Comparison of ENCODE assay signal across 22 mouse cellular contexts in genomic region chr17:50063832-50064627, GRCm38 (mm10).
DNase-seq lines count a peak whose midpoint lies in the region; ATAC-seq and TF ChIP-seq lines count a peak whose summit lies in the region.
"Had no signal": no experiment of that assay in that cellular context is flagged by ENCODE, and none has a peak within 500 bp of the region (broad histone marks: within the 10 kb centered on the region; RNA-seq: fewer than 3 reads in every experiment).

No protein-coding gene starts in this region.

- no peak overlapping the region for H3K27ac ChIP-seq in forebrain, postnatal 0 days (ENCODE audit: low read depth, low read length)
- no peak overlapping the region for H3K27ac ChIP-seq in forebrain, embryonic 16.5 days (ENCODE audit: low read length)
- H3K27ac ChIP-seq in heart, adult 2 months: peak overlapping the region; percentile 61
- no peak overlapping the region for H3K27ac ChIP-seq in heart, embryonic 12.5 days (ENCODE audit: poor library complexity, severe bottlenecking)
- H3K27ac ChIP-seq in heart, embryonic 16.5 days (ENCODE audit: low read length): peak overlapping the region; percentile 8; the same call in 1 of the 2 replicates
- H3K27ac ChIP-seq: embryonic facial prominence, embryonic 12.5 days; forebrain, embryonic 15.5 days; hindbrain, embryonic 12.5 days had no signal

- no peak overlapping the region for H3K4me2 ChIP-seq in forebrain, postnatal 0 days (ENCODE audit: low read depth)
- H3K4me2 ChIP-seq in forebrain, embryonic 16.5 days (ENCODE audit: low read length): no peak overlapping the region
- H3K4me2 ChIP-seq in heart, embryonic 12.5 days: no peak overlapping the region
- no peak overlapping the region for H3K4me2 ChIP-seq in heart, embryonic 16.5 days (ENCODE audit: low read depth, low read length)
- H3K4me2 ChIP-seq: embryonic facial prominence, embryonic 12.5 days; forebrain, embryonic 15.5 days; hindbrain, embryonic 12.5 days had no signal

- TF ChIP-seq POLR2A in heart, adult 2 months (IDR thresholded peaks at IDR 0.05; ENCODE audit: insufficient read depth, low read depth, low read length): no peak

- WGBS in forebrain, postnatal 0 days: 77% methylated on average over 13 of the region's 13 CpGs
- WGBS in forebrain, embryonic 16.5 days: 82% methylated on average over 13 of the region's 13 CpGs
- WGBS in heart, adult 2 months: 58% methylated on average over 13 of the region's 13 CpGs
- WGBS in heart, embryonic 12.5 days: 85% methylated on average over 13 of the region's 13 CpGs
- 81% methylated on average over 13 of the region's 13 CpGs for WGBS in heart, embryonic 16.5 days

- 0 out of 2 replicates have a peak, but pooled peaks have one; percentile 20 for ATAC-seq in forebrain, postnatal 0 days
- no peak for ATAC-seq in forebrain, embryonic 16.5 days
- no peak for ATAC-seq in heart, embryonic 12.5 days (ENCODE audit: insufficient number of reproducible peaks, low FRiP score)
- ATAC-seq in heart, embryonic 16.5 days (replicated peaks; ENCODE audit: extremely low read depth, insufficient read depth, low FRiP score): no peak
- ATAC-seq: CD4-positive, CD25-positive, alpha-beta regulatory T cell, adult 4 months; forebrain, embryonic 15.5 days; hindbrain, embryonic 16.5 days; inflammation-experienced regulatory T-cells, adult 6 months; intestine, postnatal 0 days had no signal

- no peak overlapping the region for H3K9ac ChIP-seq in forebrain, postnatal 0 days
- H3K9ac ChIP-seq in forebrain, embryonic 16.5 days (replicated peaks; ENCODE audit: low read depth, low read length): no peak overlapping the region
- no peak overlapping the region for H3K9ac ChIP-seq in heart, adult 2 months (ENCODE audit: low read depth, low read length)
- H3K9ac ChIP-seq in heart, embryonic 12.5 days: no peak overlapping the region
- H3K9ac ChIP-seq in heart, embryonic 16.5 days (ENCODE audit: low read length): no peak overlapping the region
- H3K9ac ChIP-seq: embryonic facial prominence, embryonic 12.5 days; forebrain, embryonic 15.5 days; hindbrain, embryonic 12.5 days had no signal

- no peak for TF ChIP-seq CTCF in forebrain, postnatal 0 days (IDR thresholded peaks at IDR 0.05; ENCODE audit: low read depth)
- TF ChIP-seq CTCF in heart, adult 2 months (IDR thresholded peaks at IDR 0.05): no peak

- no peaks in the 10 kb centered on the region for H3K4me1 ChIP-seq in forebrain, postnatal 0 days (ENCODE audit: insufficient read depth)
- H3K4me1 ChIP-seq in forebrain, embryonic 16.5 days (replicated peaks; ENCODE audit: control insufficient read depth, insufficient read depth, low read length): no peaks in the 10 kb centered on the region
- peaks cover 15% of the 10 kb centered on the region for H3K4me1 ChIP-seq in heart, adult 2 months (ENCODE audit: control insufficient read depth, insufficient read depth, low read length)
- peaks cover 16% of the 10 kb centered on the region for H3K4me1 ChIP-seq in heart, embryonic 12.5 days (replicated peaks)
- H3K4me1 ChIP-seq in heart, embryonic 16.5 days (ENCODE audit: control insufficient read depth, insufficient read depth, low read length): peaks cover 29% of the 10 kb centered on the region
- H3K4me1 ChIP-seq: embryonic facial prominence, embryonic 12.5 days; hindbrain, embryonic 12.5 days had no signal

- H3K9me3 ChIP-seq in forebrain, postnatal 0 days (ENCODE audit: low read length): no peaks in the 10 kb centered on the region
- H3K9me3 ChIP-seq in forebrain, embryonic 16.5 days (ENCODE audit: control insufficient read depth, low read length): no peaks in the 10 kb centered on the region
- no peaks in the 10 kb centered on the region for H3K9me3 ChIP-seq in heart, embryonic 12.5 days (replicated peaks)
- H3K9me3 ChIP-seq in heart, embryonic 16.5 days (replicated peaks; ENCODE audit: control insufficient read depth, low read length): no peaks in the 10 kb centered on the region
- H3K9me3 ChIP-seq: embryonic facial prominence, embryonic 12.5 days; forebrain, embryonic 15.5 days; hindbrain, embryonic 12.5 days had no signal

- no peaks in the 10 kb centered on the region for H3K79me2 ChIP-seq in heart, adult 2 months (replicated peaks; ENCODE audit: control insufficient read depth, insufficient read depth, low read length)

- H3K4me3 ChIP-seq in forebrain, postnatal 0 days (ENCODE audit: low read depth, low read length): no peak overlapping the region
- H3K4me3 ChIP-seq in forebrain, embryonic 16.5 days (replicated peaks; ENCODE audit: low read length): no peak overlapping the region
- no peak overlapping the region for H3K4me3 ChIP-seq in heart, adult 2 months
- no peak overlapping the region for H3K4me3 ChIP-seq in heart, embryonic 12.5 days
- no peak overlapping the region for H3K4me3 ChIP-seq in heart, embryonic 16.5 days (ENCODE audit: low read length)
- H3K4me3 ChIP-seq: embryonic facial prominence, embryonic 12.5 days; forebrain, embryonic 15.5 days; hindbrain, embryonic 12.5 days had no signal

- no peaks in the 10 kb centered on the region for H3K27me3 ChIP-seq in forebrain, postnatal 0 days (ENCODE audit: insufficient read depth, low read length)
- no peaks in the 10 kb centered on the region for H3K27me3 ChIP-seq in forebrain, embryonic 16.5 days (replicated peaks; ENCODE audit: control insufficient read depth, insufficient read depth, low read length)
- no peaks in the 10 kb centered on the region for H3K27me3 ChIP-seq in heart, adult 2 months (ENCODE audit: control insufficient read depth, insufficient read depth, low read length)
- no peaks in the 10 kb centered on the region for H3K27me3 ChIP-seq in heart, embryonic 12.5 days (replicated peaks)
- H3K27me3 ChIP-seq in heart, embryonic 16.5 days (ENCODE audit: control insufficient read depth, insufficient read depth, low read length): no peaks in the 10 kb centered on the region
- H3K27me3 ChIP-seq: embryonic facial prominence, embryonic 12.5 days; forebrain, embryonic 15.5 days; hindbrain, embryonic 12.5 days had no signal

- H3K36me3 ChIP-seq in forebrain, postnatal 0 days (ENCODE audit: insufficient read depth): no peaks in the 10 kb centered on the region
- no peaks in the 10 kb centered on the region for H3K36me3 ChIP-seq in forebrain, embryonic 16.5 days (ENCODE audit: control insufficient read depth, insufficient read depth)
- peaks cover 9% of the 10 kb centered on the region for H3K36me3 ChIP-seq in heart, adult 2 months (ENCODE audit: control insufficient read depth, insufficient read depth, low read length)
- no peaks in the 10 kb centered on the region for H3K36me3 ChIP-seq in heart, embryonic 12.5 days
- H3K36me3 ChIP-seq in heart, embryonic 16.5 days (ENCODE audit: control insufficient read depth, insufficient read depth): peaks cover 2% of the 10 kb centered on the region; the same call in 1 of the 2 replicates
- H3K36me3 ChIP-seq: embryonic facial prominence, embryonic 12.5 days; forebrain, embryonic 15.5 days; G1E; hindbrain, embryonic 12.5 days had no signal

- no peak for TF ChIP-seq EP300 in heart, adult 2 months (IDR thresholded peaks at IDR 0.05; ENCODE audit: insufficient read depth, low read depth, low read length)

- no peak for DNase-seq in forebrain, postnatal 0 days
- DNase-seq in heart, adult 2 months: peak in 1 of 2 experiments; percentile 56
- no peak for DNase-seq in heart, postnatal 4 days
- DNase-seq in right cerebral cortex, postnatal 36 days (ENCODE audit: low spot score in 2 of 2): no peak
- DNase-seq: adrenal gland, postnatal 14 days; B cell, adult 2 months; cerebellum, adult 11-12 months; cerebellum, adult 9-10 months; cerebellum, postnatal 25 days; gastrocnemius, postnatal 10 days; kidney, adult 8-10 months had no signal

- intact Hi-C loops in heart, adult 2 months (cut with DNase I): loop anchor here (2.0 kb wide), 1 partner anchor 19 kb away; no protein-coding TSS in a partner anchor

Comparison
In these comparisons a context has a peak if more than half of its experiments do, and no peak if none do; other contexts are left out.
1. H3K27ac ChIP-seq: peak in heart, adult 2 months (single experiment) and heart, embryonic 16.5 days (single experiment); none in forebrain, postnatal 0 days (single experiment), forebrain, embryonic 16.5 days (single experiment) and heart, embryonic 12.5 days (single experiment).